Mouse (Mus musculus) embryonic facial prominence, embryonic 12.5 days (tissue): ENCODE measurements at regions not wholly inside any gene's neighbourhood (a gene's known extent, or its start where the extent isn't known, plus 50 kb on each side); places are given as distances from the start of the nearest gene placed in this dataset.
"Not testable (repeated sequence)": the region's sequence is repeated elsewhere in the genome, so short reads cannot be mapped to it uniquely, and the experiment has no call there.

ENCODE experiments used
- ATAC-seq: fragments of 200-750 bp; cut with Nextera tagmentation; 2 replicates; pipeline ENCODE4 v1.8.0; 2017; ENCODE audit not compliant: insufficient number of reproducible peaks, insufficient read depth, low FRiP score, low TSS enrichment
- H3K27ac ChIP-seq: fragments of 300-500 bp; sonication (generic); 2 replicates; pipeline ENCODE4 v1.5.1; 2016; ENCODE audit warnings: mild to moderate bottlenecking
- H3K27me3 ChIP-seq: fragments of 300-500 bp; sonication (generic); 2 replicates; pipeline ENCODE4 v1.6.1; 2016; ENCODE audit warnings: mild to moderate bottlenecking, moderate library complexity
- H3K36me3 ChIP-seq: fragments of 300-500 bp; sonication (generic); 2 replicates; pipeline ENCODE4 v1.6.1; 2016; ENCODE audit warnings: mild to moderate bottlenecking
- H3K4me1 ChIP-seq: fragments of 300-500 bp; sonication (generic); 2 replicates; pipeline ENCODE4 v1.6.1; 2016
- H3K4me2 ChIP-seq: fragments of 300-500 bp; sonication (generic); replicated peaks from 2 replicates; pipeline ENCODE4 v1.6.1; 2016; ENCODE audit warnings: mild to moderate bottlenecking, moderate library complexity
- H3K4me3 ChIP-seq: fragments of 300-500 bp; sonication (generic); 2 replicates; pipeline ENCODE4 v1.5.1; 2016; ENCODE audit warnings: mild to moderate bottlenecking
- H3K9ac ChIP-seq: fragments of 300-500 bp; sonication (generic); 2 replicates; pipeline ENCODE4 v1.6.1; 2016; ENCODE audit warnings: mild to moderate bottlenecking, moderate library complexity
- H3K9me3 ChIP-seq: fragments of 300-500 bp; sonication (generic); 2 replicates; pipeline ENCODE4 v1.6.1; 2016; ENCODE audit warnings: mild to moderate bottlenecking, moderate library complexity
- WGBS: fragments of 180-500 bp; shearing (Covaris S2); methylation state at CpG from one replicate; pipeline ENCODE4 v1.1.7; 2016; 5-methylcytosine and 5-hydroxymethylcytosine counted together

DNA sequence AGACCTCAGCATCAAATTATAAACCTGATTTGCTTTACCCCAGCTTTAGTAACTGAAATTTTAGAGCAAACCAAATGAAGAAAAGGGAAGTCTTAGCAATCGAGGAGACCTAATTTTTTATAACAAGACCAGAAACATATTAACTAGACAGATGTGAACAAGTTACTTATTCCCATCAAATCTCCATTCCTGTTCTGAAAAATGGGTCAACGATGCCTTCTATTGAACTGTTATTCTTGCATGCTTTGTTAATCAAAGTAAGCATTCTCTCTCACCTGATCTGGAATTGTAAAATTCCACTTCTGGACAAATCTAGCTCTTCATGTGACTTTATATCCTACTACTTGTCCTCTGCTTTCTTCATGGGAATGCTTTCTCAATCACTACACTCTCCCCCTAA, 137.6 kb downstream of the Arrdc3 start:
- Histone ChIP-seq H3K27me3 (no peaks in the 10 kb centered on the region), H3K36me3 (no peaks in the 10 kb centered on the region), H3K27ac (no peak overlapping the region), H3K4me2 (no peak overlapping the region), H3K9me3 (no peaks in the 10 kb centered on the region), H3K4me1 (no peaks in the 10 kb centered on the region), H3K9ac (no peak overlapping the region), H3K4me3 (no peak overlapping the region)
- 79% methylated on average over 2 of the region's 2 CpGs for WGBS
- ATAC-seq = no peak

DNA sequence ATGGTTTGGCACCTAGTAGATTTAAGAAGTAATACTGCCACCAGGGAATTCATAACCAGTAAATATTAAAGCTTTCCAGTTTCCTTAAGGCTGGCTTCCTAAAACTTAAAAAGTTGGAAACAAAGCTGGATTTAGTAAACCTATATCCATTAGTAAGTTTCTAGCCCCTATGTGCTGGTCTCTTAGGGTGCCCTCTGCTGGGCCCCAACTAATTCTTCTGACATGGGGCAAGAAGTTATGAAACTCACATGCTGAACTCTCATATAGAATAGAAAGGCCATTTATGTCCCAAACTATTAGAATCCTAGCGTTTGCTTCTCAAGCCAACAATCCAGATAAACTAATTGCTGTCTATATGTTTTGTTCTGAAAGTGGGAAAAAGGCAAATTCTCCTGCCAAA, 139.2 kb downstream of the Arrdc3 start:
- no peak for ATAC-seq
- Histone ChIP-seq H3K4me3 (no peak overlapping the region), H3K36me3 (no peaks in the 10 kb centered on the region), H3K27ac (no peak overlapping the region), H3K4me1 (no peaks in the 10 kb centered on the region), H3K4me2 (no peak overlapping the region), H3K9ac (no peak overlapping the region), H3K9me3 (no peaks in the 10 kb centered on the region), H3K27me3 (no peaks in the 10 kb centered on the region)
- WGBS = 83% methylated on average over 1 of the region's 1 CpGs

DNA sequence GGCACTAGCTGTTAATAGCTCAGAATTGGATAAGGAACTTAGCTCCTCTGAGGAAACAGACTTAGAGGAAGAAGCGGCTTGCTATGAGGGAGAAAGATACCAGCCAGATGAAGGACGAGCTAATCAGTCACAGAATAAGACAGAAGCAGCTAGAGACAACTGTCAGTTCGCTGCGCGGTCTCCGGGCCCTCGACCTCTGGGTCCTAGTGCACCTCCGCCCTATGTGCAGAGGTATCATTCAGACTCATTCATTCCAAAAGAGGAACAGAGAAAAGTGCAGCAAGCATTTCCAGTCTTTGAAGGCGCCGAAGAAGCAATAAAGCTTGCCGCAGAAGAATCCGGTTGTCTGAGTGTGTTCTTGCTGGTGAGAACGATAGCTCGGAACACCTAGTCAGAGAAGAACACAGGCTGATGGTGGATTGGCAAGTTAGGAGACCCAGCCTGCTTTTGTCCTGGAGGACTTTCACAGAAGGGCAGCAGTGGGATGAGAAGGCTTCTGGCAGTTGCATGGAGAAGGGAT, 142.1 kb downstream of the Arrdc3 start:
- not testable (repeated sequence) for H3K4me1 ChIP-seq, H3K36me3 ChIP-seq, ATAC-seq, H3K27me3 ChIP-seq, H3K4me3 ChIP-seq, H3K27ac ChIP-seq, H3K9ac ChIP-seq, H3K9me3 ChIP-seq, H3K4me2 ChIP-seq
- whole genome bisulfite sequencing = 90% methylated on average over 14 of the region's 14 CpGs

DNA sequence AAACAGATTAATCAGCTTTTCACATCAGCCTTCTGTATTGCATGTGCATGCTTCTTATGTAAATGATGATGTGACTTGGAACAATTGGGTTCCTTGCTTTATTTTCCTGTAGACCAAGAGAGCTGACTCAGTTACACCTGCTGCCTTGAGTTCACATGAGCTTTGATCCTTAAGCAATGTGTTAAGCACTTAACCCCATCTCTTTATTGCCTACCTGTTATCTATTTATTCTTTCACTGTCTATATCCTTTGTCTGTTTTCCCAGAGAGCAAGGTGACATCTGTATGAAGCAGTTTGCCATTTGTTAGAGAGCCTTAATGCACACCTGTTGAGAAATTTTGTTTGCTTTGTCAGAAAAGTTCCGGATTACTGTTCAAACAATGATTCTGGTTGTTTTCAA, 154.1 kb downstream of the Arrdc3 start:
- no peak overlapping the region for H3K9ac ChIP-seq
- 82% methylated on average over 1 of the region's 1 CpGs for WGBS
- H3K4me1 ChIP-seq = no peaks in the 10 kb centered on the region
- ATAC-seq = no peak
- H3K4me3 ChIP-seq = no peak overlapping the region
- no peak overlapping the region for H3K27ac ChIP-seq
- H3K4me2 ChIP-seq = no peak overlapping the region
- no peaks in the 10 kb centered on the region for H3K36me3 ChIP-seq
- H3K9me3 ChIP-seq = no peaks in the 10 kb centered on the region
- no peaks in the 10 kb centered on the region for H3K27me3 ChIP-seq

DNA sequence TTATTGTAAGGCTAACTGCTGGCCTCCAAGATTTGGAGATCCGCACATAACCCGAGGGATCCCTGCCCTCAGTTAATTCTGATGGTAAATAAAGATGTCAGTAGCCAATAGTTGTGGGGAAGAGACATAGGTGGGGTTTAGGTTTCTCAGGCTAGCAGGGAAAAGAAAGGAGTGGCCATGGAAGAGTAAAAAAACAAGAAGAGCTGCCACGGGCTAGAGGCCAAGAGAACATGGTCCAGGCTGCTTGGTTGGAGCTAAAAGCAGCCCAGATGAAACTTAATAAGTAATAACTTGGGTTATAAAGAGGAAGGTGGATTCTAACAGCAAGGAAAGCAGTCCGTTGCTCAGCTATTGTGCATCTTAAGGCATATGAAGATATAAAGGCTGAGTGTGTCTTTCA, 155.6 kb downstream of the Arrdc3 start:
- no peak overlapping the region for H3K27ac ChIP-seq
- no peak overlapping the region for H3K4me2 ChIP-seq
- H3K9ac ChIP-seq = no peak overlapping the region
- H3K4me3 ChIP-seq = no peak overlapping the region
- no peaks in the 10 kb centered on the region for H3K36me3 ChIP-seq
- ATAC-seq = no peak
- WGBS = 81% methylated on average over 4 of the region's 4 CpGs
- no peaks in the 10 kb centered on the region for H3K4me1 ChIP-seq
- H3K9me3 ChIP-seq = no peaks in the 10 kb centered on the region
- H3K27me3 ChIP-seq = no peaks in the 10 kb centered on the region

DNA sequence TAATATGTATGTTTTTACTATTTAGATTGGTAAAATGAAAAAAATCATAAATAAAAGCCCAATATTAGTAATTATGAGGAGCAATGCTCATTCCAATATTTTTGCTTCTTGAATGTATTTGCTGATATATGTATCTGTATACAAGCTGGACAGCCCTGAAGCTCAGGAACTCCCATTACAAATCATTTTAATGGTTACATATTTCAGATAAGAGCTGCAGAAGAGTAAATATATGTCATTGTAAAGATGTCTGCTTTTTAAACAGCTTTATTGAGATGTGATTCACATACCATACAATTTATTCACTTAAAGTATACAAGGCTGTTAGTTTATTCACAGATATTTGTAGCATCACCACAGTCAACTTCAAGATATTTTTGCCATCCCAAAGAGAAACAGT, 157.3 kb downstream of the Arrdc3 start:
- no peaks in the 10 kb centered on the region for H3K4me1 ChIP-seq
- no peak overlapping the region for H3K27ac ChIP-seq
- no peaks in the 10 kb centered on the region for H3K27me3 ChIP-seq
- no peak overlapping the region for H3K9ac ChIP-seq
- H3K36me3 ChIP-seq = no peaks in the 10 kb centered on the region
- H3K4me2 ChIP-seq = no peak overlapping the region
- H3K4me3 ChIP-seq = no peak overlapping the region
- ATAC-seq = no peak
- H3K9me3 ChIP-seq = no peaks in the 10 kb centered on the region

DNA sequence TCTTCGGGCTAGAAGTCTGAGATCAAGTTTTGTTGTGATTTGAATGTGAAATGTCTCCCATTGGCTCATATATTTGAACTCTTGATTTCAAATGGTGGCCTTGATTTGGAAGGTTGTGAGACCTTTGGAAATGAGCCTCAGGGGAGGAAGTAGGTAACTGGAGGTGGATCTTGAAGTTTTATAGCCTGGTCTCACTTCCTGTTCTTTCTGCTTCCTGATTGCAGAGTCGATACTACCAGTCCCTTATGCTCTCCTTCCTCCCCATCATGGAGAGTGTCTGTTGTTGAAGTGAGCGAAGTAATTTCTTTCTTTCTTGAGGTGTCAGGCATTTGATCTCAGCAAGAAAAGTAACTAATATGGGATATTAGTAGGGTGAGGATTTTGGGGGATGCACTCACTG, 158.5 kb downstream of the Arrdc3 start:
- H3K27ac ChIP-seq = no peak overlapping the region
- 80% methylated on average over 3 of the region's 3 CpGs for WGBS
- no peak overlapping the region for H3K4me3 ChIP-seq
- ATAC-seq = no peak
- H3K9me3 ChIP-seq = no peaks in the 10 kb centered on the region
- no peaks in the 10 kb centered on the region for H3K36me3 ChIP-seq
- no peak overlapping the region for H3K4me2 ChIP-seq
- H3K4me1 ChIP-seq = no peaks in the 10 kb centered on the region
- no peaks in the 10 kb centered on the region for H3K27me3 ChIP-seq
- H3K9ac ChIP-seq = no peak overlapping the region
